Mouse (Mus musculus) cerebellum, adult 8-10 months (tissue): ENCODE data around the gene Col20a1.

ENCODE experiments used
- DNase-seq: peaks from one replicate; pipeline ENCODE4 v3.0.0; 2022

The Col20a1 gene

GRCm38 (mm10) chr2:180986449-180986848, at the start of gene Col20a1:
TSS of gene Col20a1 (plus strand) at chr2:180986535.
- DNase-seq: no peak

DNA sequence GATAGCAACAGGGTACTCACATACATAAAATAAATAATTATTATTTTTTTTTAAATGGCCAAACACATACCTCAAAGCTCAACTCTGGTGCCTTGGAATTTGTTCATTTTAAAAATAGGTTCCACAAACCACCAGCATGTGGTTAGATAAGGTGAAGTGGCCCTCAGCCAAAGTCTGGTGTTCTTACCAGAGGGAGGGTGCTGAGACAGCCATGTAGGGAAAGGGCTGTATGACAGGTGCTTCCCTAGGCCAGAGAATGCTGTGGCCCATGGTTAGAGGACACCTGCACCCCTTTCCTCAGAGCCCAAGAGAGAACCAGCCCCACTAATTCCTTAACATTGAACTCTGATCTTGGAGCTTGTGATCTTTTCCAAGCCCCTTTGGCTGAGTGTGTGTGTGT, 46.1 kb upstream of the Col20a1 start:
- no peak for DNase-seq

DNA sequence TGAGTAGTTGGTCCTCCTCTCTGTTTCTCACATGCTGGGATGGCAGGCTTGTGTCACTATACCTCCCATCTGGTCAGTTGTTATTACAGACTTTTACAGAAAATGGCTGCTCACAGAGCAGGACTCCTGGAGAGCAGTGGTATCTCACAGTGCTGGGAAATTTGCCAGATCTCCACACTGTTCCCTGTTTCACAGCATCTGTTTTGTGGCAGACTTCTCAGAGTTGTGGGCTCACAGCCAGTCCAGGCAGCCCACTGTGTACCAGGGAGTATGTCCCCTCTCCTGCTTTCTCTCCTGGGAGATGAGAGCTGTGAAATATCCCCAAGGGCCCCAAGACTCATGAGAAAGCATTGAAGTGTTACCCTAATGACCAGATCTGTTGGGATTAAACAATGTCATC, 44.5 kb upstream of the Col20a1 start:
- no peak for DNase-seq

- DNase-seq: no peak
Measured at GRCm38 (mm10) chr2:180949947-180950346, 36.4 kb upstream of the Col20a1 start.

DNA sequence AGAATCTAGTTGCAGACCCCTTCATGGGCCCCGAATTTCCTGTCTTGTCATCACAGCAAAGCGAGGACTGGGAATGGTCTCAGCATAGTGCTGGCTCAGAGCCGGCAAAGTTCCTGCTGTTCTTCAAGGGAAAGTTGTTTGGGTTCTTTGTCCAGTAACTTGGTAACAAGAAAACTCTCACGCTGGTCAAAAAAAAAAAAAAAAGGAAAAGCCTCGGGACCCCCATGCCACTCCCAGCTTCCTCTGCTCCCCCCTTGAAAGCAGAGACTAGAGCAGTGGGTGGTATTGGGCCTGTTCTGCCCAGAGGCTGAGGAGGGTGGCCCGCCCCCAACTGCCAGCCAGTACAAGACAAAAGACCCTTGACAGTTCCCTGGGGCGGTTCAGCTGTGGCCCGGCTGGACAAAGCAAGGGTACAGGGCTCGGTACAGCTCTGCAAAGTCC, 33.6 kb upstream of the Col20a1 start:
- DNase-seq: no peak

GRCm38 (mm10) chr2:180953638-180954037, 32.7 kb upstream of the Col20a1 start:
- DNase-seq: no peak

- DNase-seq: peak; percentile 49
Measured at GRCm38 (mm10) chr2:180954061-180955047, 32.0 kb upstream of the Col20a1 start, which contains the start of gene Nkain4. TSS of gene Nkain4 (minus strand) at chr2:180954699.

GRCm38 (mm10) chr2:180959605-180960004, 26.7 kb upstream of the Col20a1 start:
- no peak for DNase-seq

DNA sequence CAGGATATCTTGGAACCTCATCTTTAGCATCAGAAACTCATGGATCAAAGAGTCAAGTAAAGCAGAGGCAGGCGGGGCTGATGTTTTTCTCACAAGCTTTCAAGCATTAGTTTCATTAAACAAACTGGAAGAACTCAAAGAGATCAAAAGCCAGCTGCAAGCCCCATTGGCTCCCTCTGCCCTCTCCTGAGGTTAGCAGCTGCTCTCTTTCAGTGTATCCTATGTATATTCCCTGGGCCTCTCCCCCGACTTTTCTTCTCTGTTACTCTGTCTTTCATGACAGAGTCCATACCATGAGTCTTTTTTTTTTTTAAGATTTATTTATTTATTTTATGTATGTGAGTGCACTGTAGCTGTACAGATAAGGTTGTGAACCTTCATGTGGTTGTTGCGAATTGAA, 26.1 kb upstream of the Col20a1 start:
- no peak for DNase-seq

- no peak for DNase-seq
Measured at GRCm38 (mm10) chr2:180962616-180963308, 23.6 kb upstream of the Col20a1 start.

DNA sequence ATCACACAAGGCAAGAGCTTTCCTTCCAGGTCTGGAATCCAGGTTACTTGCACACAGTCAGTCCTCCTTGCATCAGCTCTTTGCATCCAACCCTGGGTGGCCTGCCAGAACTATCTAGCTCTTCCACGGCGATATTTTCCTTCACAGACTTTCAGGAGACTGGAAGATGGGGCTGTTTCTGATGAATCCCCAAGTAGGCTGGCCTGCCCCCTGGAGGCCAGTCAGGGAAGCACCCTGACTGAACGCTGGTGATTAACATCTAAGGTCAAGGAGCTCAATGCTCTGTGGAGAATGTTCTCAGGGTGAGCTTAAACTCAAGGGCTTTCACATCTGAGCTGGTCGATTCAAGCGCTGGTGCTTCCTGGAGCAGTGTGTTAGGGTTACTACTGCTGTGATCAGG, 22.4 kb upstream of the Col20a1 start:
- peak; percentile 84 for DNase-seq

DNA sequence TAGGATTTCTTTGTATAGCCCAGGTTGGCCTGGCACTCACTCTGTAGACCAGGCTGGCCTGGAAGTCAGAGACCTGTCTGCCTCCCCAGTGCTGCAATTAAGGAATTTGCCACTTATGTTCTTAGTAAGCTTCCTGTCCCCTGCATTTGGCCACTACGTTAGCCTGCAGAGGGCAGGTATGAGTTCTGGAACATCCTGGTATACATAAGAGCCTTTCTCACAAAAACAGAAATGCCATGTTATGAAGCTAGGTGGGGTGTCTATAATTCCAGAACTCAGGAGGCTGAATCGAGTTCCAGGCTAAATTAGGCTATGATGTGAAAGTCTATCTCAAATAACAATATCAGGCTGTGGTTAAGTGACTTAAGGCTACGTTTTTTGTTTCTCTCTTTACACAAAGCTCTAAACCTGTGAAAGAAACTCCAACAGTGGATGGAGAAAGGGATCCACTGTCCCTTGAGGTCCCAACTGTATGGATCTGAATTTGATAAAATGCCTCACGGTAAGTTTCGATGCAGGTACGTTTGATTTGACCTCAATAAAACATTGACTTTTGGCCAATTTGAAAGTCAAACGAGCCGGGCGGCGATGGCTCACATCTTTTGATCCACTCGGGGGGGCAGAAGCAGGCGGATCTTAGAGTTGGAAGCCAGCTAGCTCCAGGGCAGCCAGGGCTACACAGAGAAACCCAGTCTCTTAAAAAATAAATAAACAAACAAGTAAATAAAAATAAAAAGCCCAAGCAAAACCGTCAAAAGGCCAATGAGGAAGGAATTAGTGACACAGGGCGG, 20.0 kb upstream of the Col20a1 start:
- DNase-seq: peak; percentile 38

- peak; percentile 92 for DNase-seq
Measured at GRCm38 (mm10) chr2:180967010-180967763, 19.1 kb upstream of the Col20a1 start, which contains the start of gene Arfgap1. TSS of gene Arfgap1 (plus strand) at chr2:180967225.

DNA sequence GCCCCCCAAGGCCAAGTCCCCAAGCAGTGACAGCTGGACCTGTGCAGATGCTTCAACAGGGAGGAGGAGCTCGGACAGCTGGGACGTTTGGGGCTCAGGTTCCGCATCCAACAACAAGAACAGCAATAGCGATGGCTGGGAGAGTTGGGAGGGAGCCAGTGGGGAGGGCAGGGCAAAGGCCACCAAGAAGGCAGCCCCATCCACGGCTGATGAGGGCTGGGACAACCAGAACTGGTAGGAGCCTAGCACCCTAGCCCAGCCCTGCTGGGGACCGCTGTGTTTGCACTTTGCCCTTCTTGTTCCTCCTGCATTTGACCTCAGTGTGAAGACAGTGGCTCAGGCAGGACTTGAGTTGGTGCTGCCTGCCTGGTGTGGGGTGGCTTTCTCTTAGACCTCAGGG, 5.2 kb upstream of the Col20a1 start:
- DNase-seq: no peak

DNA sequence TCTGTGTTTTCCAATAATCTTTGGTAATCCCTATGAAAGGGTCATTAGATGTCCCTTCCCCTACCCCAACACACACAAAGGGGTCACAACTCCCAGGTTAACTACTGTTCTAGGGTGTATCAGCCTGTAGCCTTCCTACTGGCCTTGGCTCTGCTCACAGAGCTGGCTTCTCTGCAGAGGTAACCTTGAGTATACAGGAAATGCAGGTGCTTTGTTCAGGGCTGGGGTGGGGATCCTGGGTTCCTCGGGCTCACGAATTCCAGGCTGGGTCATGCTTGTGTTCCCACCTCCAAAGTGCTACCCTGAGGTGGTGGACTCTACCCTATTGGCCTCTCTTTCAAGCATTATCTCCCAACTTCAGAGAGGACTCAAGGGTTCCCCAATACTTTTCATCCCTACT, 700 bp upstream of the Col20a1 start:
- DNase-seq: no peak

- DNase-seq: no peak
Measured at GRCm38 (mm10) chr2:180987001-180987400, 666 bp downstream of the Col20a1 start.

- no peak for DNase-seq
Measured at GRCm38 (mm10) chr2:180987432-180988030, 1.2 kb downstream of the Col20a1 start.

- no peak for DNase-seq
Measured at GRCm38 (mm10) chr2:180988347-180988913, 2.1 kb downstream of the Col20a1 start.

DNA sequence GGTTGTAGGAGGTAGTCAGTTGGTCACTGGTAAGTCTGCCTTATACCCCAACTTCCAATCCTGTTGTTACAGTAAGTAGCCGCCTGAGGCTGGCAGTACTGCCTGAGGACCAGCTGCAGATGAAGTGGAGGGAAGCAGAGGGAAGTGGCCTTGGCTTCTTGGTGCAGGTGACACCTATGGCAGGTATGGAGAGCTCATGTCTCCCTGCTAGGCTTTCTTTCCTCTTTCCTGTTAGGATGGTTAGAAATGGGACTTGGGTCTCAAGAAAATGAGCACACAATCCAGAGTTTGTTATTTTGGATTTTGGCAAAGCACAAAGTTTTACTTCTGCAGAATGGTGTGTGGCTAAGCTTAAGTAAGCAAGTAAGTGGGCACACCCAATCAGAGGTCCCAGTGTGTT, 2.6 kb downstream of the Col20a1 start:
- DNase-seq: no peak

- DNase-seq: no peak
Measured at GRCm38 (mm10) chr2:180990347-180990746, 4.0 kb downstream of the Col20a1 start.

GRCm38 (mm10) chr2:180994360-180994759, 8.0 kb downstream of the Col20a1 start:
- no peak for DNase-seq
